Mouse (Mus musculus) urinary bladder, postnatal 14 days (tissue): ENCODE data around the gene Camkv.

ENCODE experiments used
- DNase-seq: peaks from one replicate; pipeline ENCODE4 v3.0.0; 2021; ENCODE audit warnings: low spot score

Gene Camkv

GRCm38 (mm10) chr9:107935374-107935773 lies at the start of gene Camkv:
Gene Camkv, plus strand, starts transcription at chr9:107935674.
- DNase-seq = no peak

- DNase-seq = peak; percentile 89
These were observed 47.6 kb upstream of the Camkv start, which contains the start of gene Mon1a for GRCm38 (mm10) chr9:107887804-107888266. Gene Mon1a, plus strand, starts transcription at chr9:107888151.

DNA sequence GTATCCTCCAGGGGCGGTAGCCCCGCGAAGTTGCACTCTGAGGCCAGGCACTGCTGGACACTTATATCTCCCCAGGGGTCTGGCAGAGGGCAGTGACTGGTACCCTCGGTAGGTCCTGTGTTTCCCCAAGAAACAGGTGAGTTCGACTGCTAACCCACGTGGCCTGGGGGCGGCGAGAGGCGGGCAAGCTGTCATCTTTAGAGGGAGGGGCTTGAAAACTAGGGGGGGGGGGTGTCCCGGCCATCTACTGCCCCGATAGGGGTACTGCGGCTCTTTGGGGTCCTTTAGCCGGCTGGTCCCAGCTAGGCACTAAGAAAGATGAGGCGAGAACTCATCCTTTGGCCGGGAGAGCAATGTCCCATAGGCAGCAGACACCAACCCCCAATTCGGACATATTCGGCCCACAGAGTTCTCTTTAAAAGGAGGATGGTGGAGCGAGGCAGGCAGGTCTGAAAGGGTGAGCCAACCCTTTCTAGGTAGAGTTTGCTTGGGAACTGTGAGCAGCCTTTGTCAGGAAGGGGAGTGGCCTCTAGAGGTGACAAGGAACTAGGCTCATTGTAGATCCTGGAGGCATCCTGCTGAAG lies 47.1 kb upstream of the Camkv start:
- peak; percentile 24 for DNase-seq

DNA sequence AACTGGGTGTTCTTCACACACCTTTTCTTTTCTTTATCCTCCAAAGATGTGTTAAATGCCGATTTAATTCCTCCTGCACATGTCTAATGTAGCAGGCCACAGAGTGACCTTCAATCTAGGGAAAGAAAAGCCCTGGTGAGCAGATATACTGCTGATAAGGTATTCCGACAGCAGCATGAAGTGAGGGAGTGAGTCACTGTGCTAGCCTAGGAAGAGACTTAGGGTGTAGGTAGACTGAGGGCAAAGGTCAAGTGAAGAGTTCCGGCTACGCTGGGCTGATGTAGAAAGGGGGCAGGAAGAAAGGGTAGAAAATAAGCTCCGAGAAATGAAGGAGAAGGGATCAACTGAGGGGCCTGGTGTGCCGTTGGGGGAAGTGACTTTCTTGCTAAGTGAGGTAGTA lies 45.2 kb upstream of the Camkv start:
- DNase-seq = no peak

- DNase-seq = no peak
These were observed 44.5 kb upstream of the Camkv start for GRCm38 (mm10) chr9:107891023-107891422.

- no peak for DNase-seq
These were observed 36.9 kb upstream of the Camkv start for GRCm38 (mm10) chr9:107898563-107898962.

DNA sequence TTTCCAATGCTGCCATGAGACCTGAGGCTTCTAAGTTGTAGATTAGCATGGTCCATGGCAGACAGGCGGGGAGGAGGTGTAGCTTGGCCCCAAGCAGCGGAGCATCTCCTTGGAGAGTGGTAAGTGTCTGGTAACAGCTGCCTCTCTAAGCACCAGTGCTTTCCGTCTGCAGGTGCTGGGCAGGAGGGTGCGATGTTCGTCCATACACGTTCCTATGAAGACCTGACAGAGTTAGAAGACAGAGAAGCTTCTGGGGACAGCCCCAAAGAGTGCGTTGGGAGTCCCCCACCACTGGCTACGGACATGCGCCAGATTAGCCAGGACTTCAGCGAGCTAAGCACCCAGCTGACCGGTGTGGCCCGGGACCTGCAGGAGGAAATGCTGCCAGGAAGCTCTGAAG lies 35.6 kb upstream of the Camkv start:
- no peak for DNase-seq

DNA sequence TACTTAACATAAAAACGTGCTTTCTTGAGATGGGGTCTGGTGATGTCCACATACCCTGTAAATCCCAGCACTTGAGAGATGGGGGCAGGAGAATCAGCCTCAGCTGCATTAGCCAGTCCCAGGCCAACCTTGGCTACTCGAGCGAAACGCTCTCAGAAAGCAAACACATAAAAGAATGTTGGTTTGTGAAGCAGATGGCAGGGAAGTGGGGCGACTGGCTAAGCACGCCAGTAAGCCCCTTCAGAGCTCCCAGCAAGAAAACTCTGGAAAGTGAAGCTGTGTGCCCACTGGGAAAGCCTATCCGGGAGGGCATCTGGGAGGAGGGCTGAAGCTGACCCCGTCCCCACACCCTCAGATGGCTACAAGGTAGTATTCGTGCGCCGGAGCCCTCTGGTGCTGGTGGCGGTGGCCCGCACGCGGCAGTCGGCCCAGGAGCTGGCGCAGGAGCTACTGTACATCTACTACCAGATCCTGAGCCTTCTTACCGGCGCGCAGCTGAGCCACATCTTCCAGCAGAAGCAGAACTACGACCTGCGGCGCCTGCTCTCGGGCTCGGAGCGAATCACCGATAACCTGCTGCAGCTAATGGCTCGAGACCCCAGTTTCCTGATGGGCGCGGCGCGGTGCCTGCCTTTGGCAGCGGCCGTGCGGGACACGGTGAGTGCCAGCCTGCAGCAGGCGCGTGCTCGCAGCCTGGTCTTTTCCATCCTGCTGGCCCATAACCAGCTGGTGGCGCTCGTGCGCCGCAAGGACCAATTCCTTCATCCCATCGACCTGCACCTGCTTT lies 34.4 kb upstream of the Camkv start:
- peak; percentile 66 for DNase-seq

DNA sequence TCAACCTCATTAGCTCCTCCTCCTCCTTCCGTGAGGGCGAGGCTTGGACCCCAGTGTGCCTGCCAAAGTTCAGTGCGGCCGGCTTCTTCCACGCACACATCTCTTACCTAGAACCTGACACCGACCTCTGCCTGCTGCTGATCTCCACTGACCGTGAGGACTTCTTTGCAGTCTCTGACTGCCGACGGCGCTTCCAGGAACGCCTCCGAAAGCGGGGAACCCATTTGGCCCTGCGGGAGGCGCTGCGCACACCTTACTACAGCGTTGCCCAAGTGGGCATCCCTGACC lies 33.9 kb upstream of the Camkv start:
- DNase-seq = no peak

DNA sequence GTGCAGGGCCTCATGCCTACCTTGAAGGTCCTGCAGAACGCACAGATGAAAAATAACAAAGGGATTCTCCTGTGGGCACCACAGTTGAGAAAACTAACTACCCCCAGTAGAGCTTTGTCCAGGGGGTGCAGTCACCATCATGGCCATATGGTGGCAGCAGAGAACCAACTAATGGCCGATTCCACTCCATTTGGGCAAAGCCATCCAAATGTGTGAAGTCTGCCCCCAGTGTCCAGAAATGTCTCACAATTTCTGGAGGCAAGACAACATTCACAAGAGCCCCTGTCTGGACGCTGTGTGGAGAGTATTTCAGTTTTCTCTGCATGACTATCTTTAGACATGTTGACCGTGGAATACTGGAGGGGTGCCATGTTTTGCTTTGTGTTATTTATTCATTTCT lies 30.7 kb upstream of the Camkv start:
- peak; percentile 88 for DNase-seq

GRCm38 (mm10) chr9:107906252-107906966 lies 29.1 kb upstream of the Camkv start, which contains the start of gene Mst1r:
Gene Mst1r, plus strand, starts transcription at chr9:107906873.
- DNase-seq = peak; percentile 90

DNA sequence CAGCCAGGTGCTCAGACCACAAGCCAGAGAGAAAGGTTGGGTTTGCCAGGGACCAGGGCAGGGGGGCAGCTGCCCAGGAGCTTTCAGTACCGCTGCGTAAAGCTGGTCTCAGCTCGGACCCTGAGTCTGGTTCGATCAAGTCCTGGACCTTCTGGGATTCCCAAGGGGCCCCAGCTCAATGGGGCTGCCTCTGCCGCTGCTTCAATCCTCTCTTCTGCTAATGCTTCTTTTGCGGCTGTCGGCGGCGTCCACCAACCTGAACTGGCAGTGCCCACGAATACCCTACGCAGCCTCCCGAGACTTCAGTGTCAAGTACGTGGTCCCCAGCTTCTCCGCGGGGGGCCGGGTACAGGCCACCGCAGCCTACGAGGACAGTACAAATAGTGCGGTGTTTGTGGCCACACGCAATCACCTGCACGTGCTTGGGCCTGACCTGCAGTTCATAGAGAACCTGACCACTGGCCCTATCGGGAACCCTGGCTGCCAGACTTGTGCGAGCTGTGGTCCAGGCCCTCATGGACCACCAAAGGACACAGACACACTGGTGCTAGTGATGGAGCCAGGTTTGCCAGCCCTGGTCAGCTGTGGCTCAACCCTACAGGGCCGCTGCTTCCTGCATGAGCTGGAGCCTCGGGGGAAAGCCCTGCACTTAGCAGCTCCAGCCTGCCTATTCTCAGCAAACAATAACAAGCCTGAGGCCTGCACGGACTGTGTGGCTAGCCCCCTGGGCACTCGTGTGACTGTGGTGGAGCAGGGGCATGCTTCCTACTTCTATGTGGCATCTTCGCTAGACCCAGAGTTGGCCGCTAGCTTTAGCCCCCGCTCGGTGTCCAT lies 28.3 kb upstream of the Camkv start:
- no peak for DNase-seq

DNA sequence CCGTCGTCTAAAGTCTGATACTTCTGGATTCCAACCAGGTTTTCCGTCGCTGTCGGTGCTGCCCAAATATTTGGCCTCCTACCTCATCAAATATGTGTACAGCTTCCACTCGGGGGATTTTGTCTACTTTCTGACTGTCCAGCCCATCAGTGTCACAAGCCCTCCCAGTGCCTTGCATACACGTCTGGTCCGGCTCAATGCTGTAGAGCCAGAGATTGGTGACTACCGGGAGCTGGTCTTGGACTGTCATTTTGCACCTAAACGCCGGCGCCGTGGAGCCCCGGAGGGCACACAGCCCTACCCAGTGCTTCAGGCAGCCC lies 27.7 kb upstream of the Camkv start:
- DNase-seq = peak; percentile 27

DNA sequence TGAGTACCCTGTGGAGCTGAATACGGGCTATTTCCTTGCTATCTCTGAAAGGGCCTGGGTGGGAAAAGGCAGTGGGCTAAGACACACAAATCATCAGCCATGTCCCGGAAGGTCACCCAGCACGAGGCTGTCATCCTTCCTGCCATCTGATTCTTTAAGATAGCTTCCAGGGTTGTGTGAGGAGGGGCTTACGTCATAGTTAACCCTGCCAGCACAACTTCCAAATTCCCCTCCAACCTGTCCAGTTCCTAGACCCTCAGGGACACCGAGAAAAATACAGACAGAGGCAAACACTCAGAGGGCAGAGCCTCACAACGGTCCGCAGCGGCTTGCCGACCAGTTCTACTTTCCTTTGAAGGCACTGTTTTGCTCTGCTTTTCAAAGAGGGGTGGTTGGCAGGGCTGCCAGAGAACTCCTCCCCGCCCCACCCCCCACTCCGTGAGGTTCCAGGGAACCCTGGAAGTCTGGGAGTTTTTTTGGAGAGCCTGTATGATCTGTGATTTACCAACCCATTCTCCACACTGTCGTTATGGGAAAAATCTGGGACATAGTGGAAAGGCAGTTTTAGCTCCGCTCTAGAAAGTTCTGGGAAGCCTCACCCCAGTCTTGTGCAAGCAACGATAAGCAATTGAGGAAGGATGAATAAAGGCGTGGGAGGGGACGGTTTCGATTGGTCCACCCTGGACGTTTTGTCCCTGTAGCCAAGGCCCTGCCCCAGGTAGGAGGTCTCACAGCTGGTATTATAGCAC lies 26.9 kb upstream of the Camkv start:
- DNase-seq = peak; percentile 76

GRCm38 (mm10) chr9:107910025-107910769 lies 25.3 kb upstream of the Camkv start:
- DNase-seq = peak; percentile 86

GRCm38 (mm10) chr9:107914764-107915420 lies 20.6 kb upstream of the Camkv start:
- no peak for DNase-seq

DNA sequence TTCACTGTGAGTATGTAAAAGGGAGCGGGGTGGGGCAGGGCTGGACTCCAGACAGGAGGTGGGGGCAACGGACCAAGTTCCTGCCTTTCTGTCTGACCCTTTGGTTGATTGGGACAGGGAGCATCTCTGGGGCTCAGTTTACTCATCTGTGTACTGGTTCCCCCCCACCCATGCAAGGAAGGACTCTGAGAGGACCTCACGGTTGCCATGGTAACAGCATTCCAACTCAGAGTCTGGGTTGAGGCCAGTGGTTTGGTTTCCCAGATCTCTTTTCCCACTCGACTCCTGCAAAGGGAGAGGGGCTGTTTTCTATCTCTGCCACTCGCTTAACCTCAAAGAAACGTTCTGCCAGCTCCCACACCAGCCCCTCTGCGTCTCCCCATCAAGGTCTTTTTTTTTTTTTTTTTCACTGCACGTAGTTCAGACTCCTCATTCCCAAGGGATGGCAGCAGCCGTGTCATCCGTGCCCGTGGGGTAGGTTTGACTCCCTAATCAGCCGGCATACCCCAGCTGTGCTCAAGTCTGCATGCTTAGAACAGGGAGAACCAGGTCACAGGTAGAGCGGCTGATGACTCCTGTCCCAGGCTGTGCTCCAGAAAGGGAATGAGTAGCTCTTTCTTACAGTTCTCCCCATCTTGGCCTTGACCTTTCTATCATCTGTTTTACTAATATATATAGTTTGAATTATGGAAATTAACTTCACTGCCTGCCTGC lies 17.4 kb upstream of the Camkv start:
- no peak for DNase-seq

GRCm38 (mm10) chr9:107918884-107919283 lies 16.6 kb upstream of the Camkv start:
- DNase-seq = no peak

- DNase-seq = no peak
These were observed 16.0 kb upstream of the Camkv start for GRCm38 (mm10) chr9:107919441-107919840.

DNA sequence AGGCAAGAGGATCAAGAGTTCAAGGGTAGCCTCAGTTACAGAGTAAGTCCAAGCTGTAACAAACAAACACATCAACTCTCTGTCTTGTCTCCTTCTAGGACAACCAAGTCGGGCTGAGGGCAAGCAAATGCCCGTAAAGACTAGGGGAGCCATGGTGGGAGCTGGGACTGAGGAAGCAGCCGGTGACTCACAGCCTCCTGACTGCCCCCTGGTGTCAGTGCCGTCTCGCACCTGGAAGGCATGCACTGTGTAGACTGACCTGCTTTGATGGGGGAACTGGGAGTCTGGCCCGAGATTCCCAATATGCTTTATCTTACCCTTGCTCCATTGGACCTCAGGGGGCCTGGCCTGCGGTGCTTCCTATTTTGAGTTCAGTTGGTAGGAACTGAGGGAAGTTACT lies 12.5 kb upstream of the Camkv start:
- DNase-seq = peak; percentile 55
